Mouse (Mus musculus) limb, embryonic 12.5 days (tissue): ENCODE data around the gene Cfap97d2. TPM values are rescaled to one million over a fixed set of nuclear protein-coding genes. Genes with fewer than 3 reads are reported as not detected.
A peak's percentile ranks its signal among the peaks of the same experiment; 100 is the strongest.

Experiments
- ATAC-seq: fragments of 200-750 bp; cut with Nextera tagmentation; 2 replicates; pipeline ENCODE4 v1.8.0; 2017; ENCODE audit warnings: low read depth, moderate TSS enrichment; ENCODE audit not compliant: insufficient number of reproducible peaks, insufficient read depth, low FRiP score, low TSS enrichment
- H3K27ac ChIP-seq: fragments of 300-500 bp; sonication (generic); 2 replicates; pipeline ENCODE4 v1.5.1; 2016; ENCODE audit warnings: mild to moderate bottlenecking, moderate library complexity
- H3K27me3 ChIP-seq: fragments of 300-500 bp; sonication (generic); 2 replicates; pipeline ENCODE4 v1.6.1; 2016; ENCODE audit warnings: mild to moderate bottlenecking, moderate library complexity
- H3K36me3 ChIP-seq: fragments of 300-500 bp; sonication (generic); 2 replicates; pipeline ENCODE4 v1.6.1; 2016; ENCODE audit warnings: mild to moderate bottlenecking, moderate library complexity
- H3K4me1 ChIP-seq: fragments of 300-500 bp; sonication (generic); replicated peaks from 2 replicates; pipeline ENCODE4 v1.6.1; 2016
- H3K4me2 ChIP-seq: fragments of 300-500 bp; sonication (generic); 2 replicates; pipeline ENCODE4 v1.6.1; 2016; ENCODE audit warnings: mild to moderate bottlenecking, moderate library complexity
- H3K4me3 ChIP-seq: fragments of 300-500 bp; sonication (generic); replicated peaks from 2 replicates; pipeline ENCODE4 v1.5.1; 2016; ENCODE audit warnings: mild to moderate bottlenecking
- H3K9ac ChIP-seq: fragments of 300-500 bp; sonication (generic); replicated peaks from 2 replicates; pipeline ENCODE4 v1.6.1; 2016; ENCODE audit warnings: mild to moderate bottlenecking, moderate library complexity
- H3K9me3 ChIP-seq: fragments of 300-500 bp; sonication (generic); 2 replicates; pipeline ENCODE4 v1.6.1; 2016; ENCODE audit warnings: mild to moderate bottlenecking, moderate library complexity
- WGBS: fragments of 180-500 bp; shearing (Covaris S2); methylation state at CpG from one replicate; pipeline ENCODE4 v1.1.7; 2016; 5-methylcytosine and 5-hydroxymethylcytosine counted together
- polyA plus RNA-seq: library from polyadenylated mRNA; unstranded; fragments of >200 nt; fragmentation: Nextera tagmentation; extraction: Ambion mirVana; gene quantifications from 2 replicates; pipeline ENCODE4 v1.2.1, GENCODE M21; 2016

The Cfap97d2 gene
- polyA plus RNA-seq, 1 experiment from 2014 or later: 0.06 TPM

- H3K27me3 ChIP-seq: no peaks in the 10 kb centered on the region
- no peak for ATAC-seq
- H3K9ac ChIP-seq: no peak overlapping the region
- 84% methylated on average over 5 of the region's 5 CpGs for WGBS
- H3K4me3 ChIP-seq: no peak overlapping the region
- no peaks in the 10 kb centered on the region for H3K9me3 ChIP-seq
- no peak overlapping the region for H3K4me2 ChIP-seq
- H3K36me3 ChIP-seq: no peaks in the 10 kb centered on the region
- no peak overlapping the region for H3K27ac ChIP-seq
- H3K4me1 ChIP-seq: no peaks in the 10 kb centered on the region
Observed at GRCm38 (mm10) chr8:13699323-13699949, 6.3 kb upstream of the Cfap97d2 start.

- H3K9me3 ChIP-seq: no peaks in the 10 kb centered on the region
- no peaks in the 10 kb centered on the region for H3K27me3 ChIP-seq
- H3K4me3 ChIP-seq: no peak overlapping the region
- H3K36me3 ChIP-seq: no peaks in the 10 kb centered on the region
- whole genome bisulfite sequencing: 55% methylated on average over 4 of the region's 4 CpGs
- H3K4me1 ChIP-seq: peaks cover 6% of the 10 kb centered on the region; the same call in 1 of the 2 replicates
- no peak overlapping the region for H3K27ac ChIP-seq
- no peak overlapping the region for H3K4me2 ChIP-seq
- ATAC-seq: no peak
- H3K9ac ChIP-seq: no peak overlapping the region
Observed at GRCm38 (mm10) chr8:13702755-13703154, 2.9 kb upstream of the Cfap97d2 start.

GRCm38 (mm10) chr8:13703756-13704155 is 1.9 kb upstream of the Cfap97d2 start:
- no peak overlapping the region for H3K4me2 ChIP-seq
- no peaks in the 10 kb centered on the region for H3K36me3 ChIP-seq
- no peaks in the 10 kb centered on the region for H3K9me3 ChIP-seq
- H3K4me3 ChIP-seq: no peak overlapping the region
- no peak overlapping the region for H3K9ac ChIP-seq
- H3K27me3 ChIP-seq: no peaks in the 10 kb centered on the region
- peaks cover 6% of the 10 kb centered on the region; the same call in 1 of the 2 replicates for H3K4me1 ChIP-seq
- no peak overlapping the region for H3K27ac ChIP-seq
- 81% methylated on average over 6 of the region's 6 CpGs for WGBS
- no peak for ATAC-seq

- H3K4me1 ChIP-seq: peaks cover 6% of the 10 kb centered on the region; the same call in 1 of the 2 replicates
- no peak overlapping the region for H3K27ac ChIP-seq
- no peak overlapping the region for H3K4me3 ChIP-seq
- H3K4me2 ChIP-seq: no peak overlapping the region
- no peaks in the 10 kb centered on the region for H3K9me3 ChIP-seq
- no peaks in the 10 kb centered on the region for H3K27me3 ChIP-seq
- 80% methylated on average over 4 of the region's 4 CpGs for WGBS
- ATAC-seq: no peak
- no peak overlapping the region for H3K9ac ChIP-seq
- no peaks in the 10 kb centered on the region for H3K36me3 ChIP-seq
Observed at GRCm38 (mm10) chr8:13704301-13704700, 1.4 kb upstream of the Cfap97d2 start.

GRCm38 (mm10) chr8:13706918-13707317 is 1.2 kb downstream of the Cfap97d2 start:
- no peaks in the 10 kb centered on the region for H3K36me3 ChIP-seq
- 81% methylated on average over 5 of the region's 5 CpGs for WGBS
- H3K9me3 ChIP-seq: no peaks in the 10 kb centered on the region
- no peak overlapping the region for H3K4me2 ChIP-seq
- H3K27me3 ChIP-seq: no peaks in the 10 kb centered on the region
- ATAC-seq: no peak
- no peak overlapping the region for H3K27ac ChIP-seq
- no peak overlapping the region for H3K9ac ChIP-seq
- no peak overlapping the region for H3K4me3 ChIP-seq
- H3K4me1 ChIP-seq: peaks cover 6% of the 10 kb centered on the region; the same call in 1 of the 2 replicates

GRCm38 (mm10) chr8:13708514-13708913 is 2.8 kb downstream of the Cfap97d2 start:
- no peaks in the 10 kb centered on the region for H3K27me3 ChIP-seq
- no peak for ATAC-seq
- WGBS: 86% methylated on average over 5 of the region's 5 CpGs
- no peak overlapping the region for H3K4me3 ChIP-seq
- H3K4me1 ChIP-seq: peaks cover 6% of the 10 kb centered on the region; the same call in 1 of the 2 replicates
- H3K9ac ChIP-seq: no peak overlapping the region
- no peaks in the 10 kb centered on the region for H3K9me3 ChIP-seq
- H3K27ac ChIP-seq: no peak overlapping the region
- no peaks in the 10 kb centered on the region for H3K36me3 ChIP-seq
- H3K4me2 ChIP-seq: no peak overlapping the region

- H3K27me3 ChIP-seq: no peaks in the 10 kb centered on the region
- H3K4me3 ChIP-seq: no peak overlapping the region
- ATAC-seq: no peak
- H3K9me3 ChIP-seq: no peaks in the 10 kb centered on the region
- WGBS: 91% methylated on average over 8 of the region's 8 CpGs
- no peak overlapping the region for H3K27ac ChIP-seq
- no peak overlapping the region for H3K9ac ChIP-seq
- H3K4me1 ChIP-seq: no peaks in the 10 kb centered on the region
- no peaks in the 10 kb centered on the region for H3K36me3 ChIP-seq
- H3K4me2 ChIP-seq: no peak overlapping the region
Observed at GRCm38 (mm10) chr8:13718980-13719379, 13.3 kb downstream of the Cfap97d2 start.

- no peak for ATAC-seq
- Histone ChIP-seq H3K9me3 (no peaks in the 10 kb centered on the region), H3K27me3 (no peaks in the 10 kb centered on the region), H3K4me2 (no peak overlapping the region), H3K4me1 (peaks cover 6% of the 10 kb centered on the region), H3K36me3 (no peaks in the 10 kb centered on the region), H3K4me3 (no peak overlapping the region), H3K27ac (no peak overlapping the region), H3K9ac (no peak overlapping the region)
Observed at GRCm38 (mm10) chr8:13725722-13726121, 20.0 kb downstream of the Cfap97d2 start.

GRCm38 (mm10) chr8:13727469-13728094 is 21.9 kb downstream of the Cfap97d2 start:
- no peak for ATAC-seq
- H3K27ac ChIP-seq: no peak overlapping the region
- H3K4me2 ChIP-seq: no peak overlapping the region

GRCm38 (mm10) chr8:13740323-13740770 is 34.7 kb downstream of the Cfap97d2 start:
- WGBS: 44% methylated on average over 6 of the region's 6 CpGs
- no peak overlapping the region for H3K4me3 ChIP-seq
- H3K4me2 ChIP-seq: no peak overlapping the region
- no peaks in the 10 kb centered on the region for H3K27me3 ChIP-seq
- no peak for ATAC-seq
- H3K9ac ChIP-seq: no peak overlapping the region
- no peaks in the 10 kb centered on the region for H3K4me1 ChIP-seq
- no peaks in the 10 kb centered on the region for H3K9me3 ChIP-seq
- H3K36me3 ChIP-seq: no peaks in the 10 kb centered on the region
- 0 out of 2 replicates have a peak overlapping the region, but pooled peaks have one; percentile 50 for H3K27ac ChIP-seq

More at GRCm38 (mm10) chr8:13727469-13728094, 21.9 kb downstream of the Cfap97d2 start:
- Histone ChIP-seq H3K4me1 (peaks cover 6% of the 10 kb centered on the region), H3K27me3 (no peaks in the 10 kb centered on the region), H3K9ac (no peak overlapping the region), H3K9me3 (no peaks in the 10 kb centered on the region), H3K36me3 (no peaks in the 10 kb centered on the region), H3K4me3 (no peak overlapping the region)
- WGBS: 35% methylated on average over 10 of the region's 10 CpGs

- Histone ChIP-seq H3K9me3 (no peaks in the 10 kb centered on the region), H3K4me2 (no peak overlapping the region), H3K4me3 (no peak overlapping the region), H3K4me1 (no peaks in the 10 kb centered on the region), H3K27ac (0 out of 2 replicates have a peak overlapping the region, but pooled peaks have one; percentile 50), H3K36me3 (no peaks in the 10 kb centered on the region), H3K27me3 (no peaks in the 10 kb centered on the region), H3K9ac (no peak overlapping the region)
- no peak for ATAC-seq
- WGBS: 84% methylated on average over 7 of the region's 7 CpGs
Observed at GRCm38 (mm10) chr8:13740817-13741613, 35.3 kb downstream of the Cfap97d2 start.
